Mouse (Mus musculus) brain, adult 2 months (tissue): ENCODE measurements around the gene Gm49321.

Experiments
- DNase-seq: peaks from one replicate; pipeline ENCODE4 v3.0.0; 2011; ENCODE audit warnings: low read depth, low spot score

Gm49321 gene

GRCm38 (mm10) chr12:73937353-73937752, at the start of gene Gm49321:
Gm49321 (plus strand) TSS chr12:73937653.
- DNase-seq = no peak

- DNase-seq = no peak
Measured at GRCm38 (mm10) chr12:73888003-73888783, 49.3 kb upstream of the Gm49321 start.

- DNase-seq = no peak
Measured at GRCm38 (mm10) chr12:73889571-73889970, 47.9 kb upstream of the Gm49321 start.

DNA sequence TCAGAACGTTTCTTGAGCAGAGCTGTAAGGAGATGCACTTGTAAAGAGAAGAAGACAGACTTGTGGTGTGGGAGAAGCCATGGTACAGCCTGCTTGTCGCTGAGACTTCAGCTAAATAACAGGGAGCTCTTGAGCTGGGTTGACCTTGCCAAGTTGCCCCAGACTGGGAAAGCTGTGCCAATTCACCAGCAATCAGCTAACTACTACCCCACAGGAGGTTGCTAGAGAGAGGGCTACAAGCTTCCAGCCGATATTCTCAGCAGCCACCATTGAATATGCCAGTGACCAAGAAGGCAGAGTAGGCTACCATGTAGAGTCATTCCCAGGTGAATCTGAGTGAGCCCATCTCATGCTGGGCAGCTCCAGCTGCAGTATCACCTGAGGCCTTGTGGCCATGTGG, 47.4 kb upstream of the Gm49321 start:
- peak; percentile 63 for DNase-seq

DNA sequence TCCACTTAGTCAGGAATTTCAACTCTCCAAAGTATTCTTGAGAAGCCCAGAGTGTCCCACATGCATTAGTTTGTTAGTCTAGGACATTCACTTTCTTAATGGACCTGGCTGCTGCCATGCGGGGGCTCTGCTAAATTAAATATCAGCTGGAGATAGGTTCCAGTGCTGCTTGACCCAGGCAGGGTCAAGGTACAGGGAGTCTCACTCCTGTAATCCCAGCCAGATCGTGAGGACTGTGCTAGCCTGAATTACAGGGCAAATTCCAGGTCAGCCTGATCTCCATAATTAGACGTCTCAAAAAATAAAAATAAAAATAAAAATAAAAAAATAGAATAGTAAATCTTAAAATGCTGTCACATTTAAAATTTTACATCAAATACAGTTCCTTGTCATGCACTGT, 44.8 kb upstream of the Gm49321 start:
- DNase-seq = no peak

DNA sequence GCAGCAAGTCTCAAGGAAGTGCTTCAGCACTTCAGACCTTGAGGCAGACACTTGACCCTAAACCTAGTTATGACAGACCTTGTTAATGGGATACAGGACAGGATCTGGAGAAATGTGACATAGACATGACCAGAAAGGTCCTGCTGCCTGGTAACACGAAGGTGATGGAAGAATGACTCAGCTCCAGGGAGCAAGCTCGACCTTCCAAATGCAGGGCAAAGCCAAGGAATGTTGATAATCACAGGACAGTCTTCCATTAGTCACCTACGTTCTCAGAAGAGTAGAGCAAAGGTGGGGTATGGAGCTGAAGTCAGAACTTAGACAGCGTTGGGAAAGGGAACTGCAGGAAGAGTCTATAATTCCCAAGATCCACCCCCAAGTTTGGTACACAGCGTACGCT, 42.6 kb upstream of the Gm49321 start:
- no peak for DNase-seq

DNA sequence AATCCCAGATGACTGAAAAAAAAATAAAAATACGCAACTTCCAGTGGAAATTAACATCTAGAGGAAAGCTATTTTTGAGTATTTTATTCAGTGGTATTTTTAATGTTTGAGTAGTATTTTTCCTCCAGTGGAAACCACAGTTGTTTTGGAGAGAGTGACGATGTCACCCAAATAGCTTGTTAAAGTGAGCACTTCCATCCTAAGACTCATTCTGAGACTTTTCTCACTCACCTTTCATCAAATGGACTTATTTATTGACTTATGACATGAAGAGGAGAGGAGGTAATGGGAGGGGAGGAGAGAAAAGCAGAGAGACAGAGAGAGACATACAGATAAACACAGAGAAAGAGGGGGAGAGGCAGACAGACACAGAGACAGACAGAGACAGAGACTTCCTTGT, 41.8 kb upstream of the Gm49321 start:
- DNase-seq = no peak

DNA sequence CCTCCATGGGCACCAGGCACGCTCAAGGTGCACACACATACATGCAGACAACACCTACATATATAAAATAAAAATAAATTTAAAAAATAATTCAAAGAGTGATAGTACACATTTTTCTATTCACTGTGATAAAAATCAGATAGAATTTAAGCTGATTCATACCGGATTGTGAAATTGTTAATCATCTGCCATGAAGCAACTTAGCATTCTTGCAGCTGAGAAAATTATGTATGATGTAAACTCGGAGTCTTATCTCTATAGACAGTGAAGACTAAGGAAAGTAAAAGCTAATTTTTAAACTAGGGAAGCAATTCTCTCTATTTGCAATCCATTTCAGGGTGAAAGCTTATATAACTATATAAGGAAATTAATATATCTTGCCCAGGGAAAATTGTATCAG, 41.0 kb upstream of the Gm49321 start:
- DNase-seq = no peak

GRCm38 (mm10) chr12:73898281-73898680, 39.2 kb upstream of the Gm49321 start:
- DNase-seq = no peak

DNA sequence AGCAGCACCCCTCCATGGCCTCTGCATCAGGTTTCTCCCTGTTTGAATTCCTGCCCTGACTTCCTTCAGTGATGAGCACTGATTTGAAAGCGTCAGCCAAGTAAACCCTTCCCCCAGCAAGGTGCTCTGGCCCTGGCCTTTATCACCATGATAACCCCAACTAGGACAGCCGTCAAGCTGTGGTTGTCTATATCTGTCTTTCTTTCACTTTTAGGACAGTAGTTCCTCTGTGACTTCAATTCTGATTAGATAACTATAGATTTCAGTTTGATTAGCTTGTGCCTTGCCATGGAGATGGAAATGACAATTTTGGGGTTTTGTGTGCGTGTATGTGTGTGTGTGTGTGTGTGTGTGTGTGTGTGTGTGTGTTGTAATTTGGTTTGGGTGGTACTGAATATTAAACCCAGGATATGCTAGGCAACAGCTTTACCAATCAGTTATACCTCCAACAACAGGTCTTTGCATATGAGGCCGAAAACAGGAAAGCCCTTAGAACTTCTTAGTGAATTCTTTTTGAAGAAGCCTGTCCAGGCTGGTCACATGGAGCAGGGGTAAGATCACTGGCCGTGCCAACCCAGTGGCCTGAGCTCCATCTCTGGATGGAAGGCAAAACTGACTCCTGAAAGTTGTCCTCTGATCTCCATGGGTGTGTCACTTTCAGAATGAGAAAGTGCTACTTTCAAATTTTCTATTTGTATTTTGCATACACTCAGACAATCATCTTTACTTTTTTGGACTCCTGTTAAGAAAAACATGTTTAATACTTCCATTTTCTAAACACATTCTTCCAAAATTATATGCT, 33.1 kb upstream of the Gm49321 start:
- no peak for DNase-seq

DNA sequence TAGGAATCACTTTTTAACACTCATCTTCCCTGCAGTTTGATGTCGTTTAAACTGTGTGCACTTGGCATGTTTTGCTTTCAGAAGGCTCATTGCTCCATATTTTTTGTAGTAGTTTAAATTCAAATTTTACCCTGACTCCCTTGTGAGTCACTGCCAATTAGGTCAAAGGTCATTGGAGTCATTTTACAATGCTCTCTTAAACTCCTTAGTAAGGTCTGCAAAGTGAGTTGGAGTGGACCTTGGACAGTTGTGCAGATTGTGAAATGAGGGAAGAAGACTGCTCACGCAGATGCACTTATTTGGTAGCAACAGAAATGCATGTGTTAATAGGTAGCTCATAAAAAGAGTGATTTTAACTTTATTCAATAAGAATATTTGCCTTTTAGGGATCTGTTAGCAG, 32.4 kb upstream of the Gm49321 start:
- no peak for DNase-seq

DNA sequence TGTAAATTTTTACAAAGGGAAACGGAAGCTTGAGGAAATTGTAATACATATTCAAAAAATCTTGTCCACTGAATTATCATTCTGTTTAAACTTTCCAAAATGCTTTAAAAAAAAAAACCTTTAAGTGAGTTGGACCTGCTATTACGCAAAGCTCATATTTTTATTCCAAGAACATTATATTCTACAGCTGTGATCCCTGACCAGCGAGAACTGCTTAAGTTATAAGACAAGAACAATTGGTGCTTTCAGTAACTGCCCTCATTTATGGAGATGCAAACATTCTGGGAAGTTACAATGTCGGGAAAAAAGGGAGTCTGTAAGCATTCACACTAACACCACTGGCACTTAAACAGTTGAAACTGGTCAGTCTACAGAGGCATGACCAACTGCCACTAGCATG, 31.9 kb upstream of the Gm49321 start:
- no peak for DNase-seq

DNA sequence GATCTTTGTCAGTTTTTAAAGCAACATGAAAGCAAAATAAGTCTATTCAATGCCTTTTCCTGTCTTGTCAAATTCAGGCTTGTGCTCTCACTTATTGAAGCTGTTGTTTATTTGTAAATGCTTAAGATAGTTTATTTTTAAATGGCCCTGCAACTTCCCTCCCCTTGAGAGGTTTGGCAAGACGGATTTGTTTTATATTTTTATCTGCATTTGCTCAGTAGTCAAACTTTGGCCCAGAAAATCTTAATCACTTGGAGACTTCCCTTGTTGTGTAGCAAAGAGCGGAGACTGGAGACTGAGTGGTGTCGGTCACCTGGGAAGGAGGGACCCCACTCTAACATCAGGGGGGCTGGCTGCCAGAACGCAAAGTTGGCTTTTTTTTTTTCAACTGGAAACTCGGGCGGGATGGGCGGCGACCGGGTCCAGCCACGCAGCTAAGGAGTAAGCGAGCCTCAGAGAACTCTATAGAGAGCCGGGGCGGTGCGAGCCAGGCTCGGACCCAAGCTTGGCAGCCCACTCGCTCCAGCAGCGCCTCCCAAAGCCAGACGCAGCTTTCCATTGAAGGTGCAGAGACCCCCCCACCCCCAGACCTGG, 30.3 kb upstream of the Gm49321 start:
- DNase-seq = no peak

DNA sequence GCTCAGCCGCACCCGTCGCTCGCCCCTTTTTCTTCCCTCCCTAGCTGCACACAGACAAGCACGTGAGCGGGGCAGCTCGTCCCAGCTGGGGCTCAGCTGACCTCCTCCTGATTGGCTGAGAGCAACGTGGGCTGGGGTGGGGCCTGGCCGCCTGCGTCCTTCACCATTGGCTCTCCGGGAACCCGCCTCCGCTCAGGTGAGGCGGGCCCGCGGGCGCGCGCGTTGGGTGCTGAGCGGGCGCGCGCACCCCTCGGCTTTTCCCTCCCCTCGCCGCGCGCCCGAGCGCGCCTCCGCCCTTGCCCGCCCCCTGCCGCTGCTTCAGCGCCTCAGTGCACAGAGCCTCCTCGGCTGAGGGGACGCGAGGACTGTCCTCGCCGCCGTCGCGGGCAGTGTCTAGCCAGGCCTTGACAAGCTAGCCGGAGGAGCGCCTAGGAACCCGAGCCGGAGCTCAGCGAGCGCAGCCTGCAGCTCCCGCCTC, 29.7 kb upstream of the Gm49321 start:
- peak; percentile 99 for DNase-seq

DNA sequence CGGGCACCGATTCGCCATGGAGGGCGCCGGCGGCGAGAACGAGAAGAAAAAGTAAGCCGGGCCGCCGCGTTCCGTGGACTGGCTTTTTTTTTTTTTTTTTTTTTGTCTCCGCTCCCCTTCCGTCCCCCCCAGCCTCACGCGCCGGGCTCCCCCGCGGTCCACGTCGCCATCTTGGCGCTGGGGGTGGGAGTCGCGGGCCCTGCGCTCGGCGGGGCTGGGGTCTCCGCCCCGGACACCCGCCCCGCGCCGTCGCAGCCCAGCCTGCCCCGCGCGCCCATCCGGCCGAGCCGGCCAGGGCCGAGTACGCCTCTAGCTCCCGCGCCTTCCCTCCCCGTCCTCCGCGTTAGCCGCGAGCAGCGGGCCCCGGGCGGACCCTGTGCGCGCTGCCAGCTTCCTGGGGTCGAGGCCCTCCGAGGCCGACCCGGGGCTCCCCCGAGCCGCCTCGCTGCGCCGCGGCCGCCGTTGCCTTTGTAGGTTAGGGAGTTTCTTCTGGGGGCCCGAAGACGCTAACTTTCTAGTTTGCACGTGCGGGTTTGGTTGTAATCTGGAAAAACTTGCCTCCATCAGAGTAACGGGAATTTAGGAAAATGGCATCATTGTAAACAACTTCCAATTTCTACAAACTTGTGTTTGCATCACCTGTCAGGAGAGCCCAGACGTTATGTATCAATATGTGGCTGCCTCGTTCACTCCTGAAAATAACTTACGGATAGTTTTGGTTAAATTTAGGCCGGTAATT, 29.0 kb upstream of the Gm49321 start:
- peak; percentile 48 for DNase-seq

DNA sequence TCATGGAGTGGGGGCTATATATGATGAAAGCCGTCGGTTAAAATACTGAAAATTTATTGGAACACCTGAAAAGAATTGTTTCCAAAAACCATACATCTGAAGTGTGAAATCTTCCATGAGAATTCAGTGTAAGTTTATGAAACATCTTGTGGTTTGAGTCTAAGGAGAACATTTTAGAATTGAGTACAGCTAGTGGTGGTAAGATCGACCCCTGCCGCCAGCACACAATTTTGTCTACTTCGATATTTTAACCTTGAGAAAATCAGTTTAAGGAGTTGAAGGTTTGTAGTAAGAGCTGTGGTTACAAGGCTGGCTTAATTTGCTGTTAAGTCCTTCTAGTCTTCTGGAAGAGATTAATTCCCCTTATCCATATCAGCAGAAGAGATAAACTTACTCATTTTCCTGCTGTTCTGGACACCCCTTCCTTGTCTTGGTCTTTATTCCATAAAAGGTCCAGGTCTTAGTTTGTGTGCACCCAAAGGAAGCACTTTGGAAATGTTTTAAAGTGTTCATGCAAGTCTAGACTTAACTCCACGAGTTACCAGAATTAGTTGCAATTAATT, 28.4 kb upstream of the Gm49321 start:
- DNase-seq = no peak

GRCm38 (mm10) chr12:73918479-73918878, 19.0 kb upstream of the Gm49321 start:
- DNase-seq = peak; percentile 63

GRCm38 (mm10) chr12:73930266-73930665, 7.2 kb upstream of the Gm49321 start:
- no peak for DNase-seq

DNA sequence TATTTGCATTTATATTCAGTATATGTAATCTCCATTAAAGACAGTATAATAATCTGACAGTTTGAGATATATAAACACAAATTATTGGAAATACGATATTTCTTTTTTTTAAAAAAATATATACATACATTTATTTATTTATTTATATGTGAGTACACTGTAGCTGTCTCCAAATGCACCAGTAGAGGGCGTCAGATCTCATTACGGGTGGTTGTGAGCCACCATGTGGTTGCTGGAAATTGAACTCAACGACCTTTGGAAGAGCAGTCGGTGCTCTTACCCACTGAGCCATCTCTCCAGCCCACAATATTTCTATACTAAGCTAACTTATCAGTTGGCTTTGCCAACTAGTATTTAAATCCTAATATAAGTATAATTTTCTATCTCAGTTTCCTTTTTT, 6.2 kb upstream of the Gm49321 start:
- DNase-seq = peak; percentile 53

- DNase-seq = no peak
Measured at GRCm38 (mm10) chr12:73934528-73934927, 2.9 kb upstream of the Gm49321 start.

- peak; percentile 33 for DNase-seq
Measured at GRCm38 (mm10) chr12:73939542-73939941, 2.1 kb downstream of the Gm49321 start.
